Mouse (Mus musculus) forebrain, embryonic 14.5 days (tissue): Measurements from ENCODE around the gene Elf2. TPM values are rescaled to one million over a fixed set of nuclear protein-coding genes. Genes with fewer than 3 reads are reported as not detected.
A peak's percentile ranks its signal among the peaks of the same experiment; 100 is the strongest.

ENCODE experiments used
- ATAC-seq: fragments of 200-750 bp; cut with Nextera tagmentation; 2 replicates; pipeline ENCODE4 v1.8.0; 2017; ENCODE audit warnings: mild to moderate bottlenecking, moderate library complexity
- DNase-seq: peaks from one replicate; pipeline ENCODE4 v3.0.0-alpha.2; 2015; ENCODE audit warnings: low spot score
- H3K27ac ChIP-seq: fragments of 300-500 bp; sonication (generic); 2 replicates; pipeline ENCODE4 v1.5.1; 2014; ENCODE audit warnings: low read depth, mild to moderate bottlenecking, control low read depth, low read length, moderate library complexity
- H3K27me3 ChIP-seq: fragments of 300-500 bp; sonication (generic); replicated peaks from 2 replicates; pipeline ENCODE4 v1.6.1; 2014; ENCODE audit warnings: low read length, control low read depth, mixed read lengths; ENCODE audit not compliant: control insufficient read depth, insufficient read depth
- H3K36me3 ChIP-seq: fragments of 300-500 bp; sonication (generic); 2 replicates; pipeline ENCODE4 v1.6.1; 2014; ENCODE audit warnings: low read length, control low read depth; ENCODE audit not compliant: control insufficient read depth, insufficient read depth
- H3K4me1 ChIP-seq: fragments of 300-500 bp; sonication (generic); 2 replicates; pipeline ENCODE4 v1.6.1; 2014; ENCODE audit warnings: antibody characterized with exemption, low read length, control low read depth; ENCODE audit not compliant: control insufficient read depth, insufficient read depth
- H3K4me2 ChIP-seq: fragments of 300-500 bp; sonication (generic); 2 replicates; pipeline ENCODE4 v1.6.1; 2014; ENCODE audit warnings: mild to moderate bottlenecking, control low read depth, low read length
- H3K4me3 ChIP-seq: fragments of 300-500 bp; sonication (generic); 2 replicates; pipeline ENCODE4 v1.5.1; 2014; ENCODE audit warnings: low read depth, low read length, control low read depth
- H3K9ac ChIP-seq: fragments of 300-500 bp; sonication (generic); 2 replicates; pipeline ENCODE4 v1.6.1; 2014; ENCODE audit warnings: mild to moderate bottlenecking, low read length, control low read depth, moderate library complexity
- H3K9me3 ChIP-seq: fragments of 300-500 bp; sonication (generic); replicated peaks from 2 replicates; pipeline ENCODE4 v1.6.1; 2016; ENCODE audit warnings: low read length, control low read depth, mixed read lengths; ENCODE audit not compliant: control insufficient read depth
- WGBS: fragments of 180-500 bp; shearing (Covaris S2); extraction: QIAGEN DNeasy Blood & Tissue Kit; methylation state at CpG from one replicate; pipeline ENCODE4 v1.1.7; 2014; 5-methylcytosine and 5-hydroxymethylcytosine counted together
- polyA plus RNA-seq: library from polyadenylated mRNA; unstranded; fragments of >200 nt; fragmentation: Nextera tagmentation; extraction: Ambion mirVana; gene quantifications from 2 replicates; pipeline ENCODE4 v1.2.1, GENCODE M21; 2014

The Elf2 gene
- polyA plus RNA-seq, 1 experiment from 2014 or later = 49.9 TPM

GRCm38 (mm10) chr3:51288880-51289821, 51.3 kb downstream of the Elf2 start:
- Histone ChIP-seq H3K27ac (no peak overlapping the region; the same call in 1 of the 2 replicates), H3K36me3 (peaks cover 6% of the 10 kb centered on the region), H3K4me1 (no peaks in the 10 kb centered on the region; the same call in 1 of the 2 replicates), H3K27me3 (no peaks in the 10 kb centered on the region), H3K9me3 (no peaks in the 10 kb centered on the region), H3K4me3 (no peak overlapping the region), H3K9ac (no peak overlapping the region), H3K4me2 (no peak overlapping the region)
- ATAC-seq (peak; percentile 84), DNase-seq (peak; percentile 94)
- 50% methylated on average over 11 of the region's 11 CpGs for WGBS

- DNase-seq (no peak), ATAC-seq (no peak)
- H3K36me3 ChIP-seq = peaks cover 6% of the 10 kb centered on the region
- no peaks in the 10 kb centered on the region for H3K27me3 ChIP-seq
- no peak overlapping the region for H3K27ac ChIP-seq
- no peaks in the 10 kb centered on the region; the same call in 1 of the 2 replicates for H3K4me1 ChIP-seq
- WGBS = 60% methylated on average over 1 of the region's 1 CpGs
- no peak overlapping the region for H3K9ac ChIP-seq
- H3K4me2 ChIP-seq = no peak overlapping the region
- H3K4me3 ChIP-seq = no peak overlapping the region
- H3K9me3 ChIP-seq = no peaks in the 10 kb centered on the region
These were observed 56.1 kb downstream of the Elf2 start for GRCm38 (mm10) chr3:51284375-51284774.

GRCm38 (mm10) chr3:51281727-51282126, 58.7 kb downstream of the Elf2 start:
- Histone ChIP-seq H3K36me3 (peaks cover 6% of the 10 kb centered on the region), H3K4me2 (no peak overlapping the region), H3K9ac (no peak overlapping the region), H3K4me1 (peaks cover 3% of the 10 kb centered on the region; the same call in 1 of the 2 replicates), H3K9me3 (no peaks in the 10 kb centered on the region), H3K27ac (no peak overlapping the region), H3K4me3 (no peak overlapping the region), H3K27me3 (no peaks in the 10 kb centered on the region)
- no peak for DNase-seq
- 95% methylated on average over 4 of the region's 4 CpGs for WGBS
- no peak for ATAC-seq

- WGBS = 82% methylated on average over 4 of the region's 4 CpGs
- no peak overlapping the region for H3K9ac ChIP-seq
- peaks cover 9% of the 10 kb centered on the region; the same call in 1 of the 2 replicates for H3K4me1 ChIP-seq
These were observed 62.0 kb downstream of the Elf2 start for GRCm38 (mm10) chr3:51278433-51278832.

GRCm38 (mm10) chr3:51277201-51278150, 63.0 kb downstream of the Elf2 start:
- Histone ChIP-seq H3K27me3 (no peaks in the 10 kb centered on the region), H3K4me1 (peaks cover 9% of the 10 kb centered on the region; the same call in 1 of the 2 replicates), H3K9ac (peak overlapping the region; percentile 85), H3K4me3 (peak overlapping the region; percentile 90), H3K27ac (peak overlapping the region; percentile 92), H3K4me2 (peak overlapping the region; percentile 63), H3K36me3 (no peaks in the 10 kb centered on the region), H3K9me3 (no peaks in the 10 kb centered on the region)
- peak; percentile 50 for ATAC-seq
- under 1% methylated on average over 75 of the region's 75 CpGs for whole genome bisulfite sequencing
- peak; percentile 85 for DNase-seq

More at GRCm38 (mm10) chr3:51278433-51278832, 62.0 kb downstream of the Elf2 start:
- Histone ChIP-seq H3K4me3 (no peak overlapping the region), H3K4me2 (no peak overlapping the region), H3K27me3 (no peaks in the 10 kb centered on the region), H3K27ac (no peak overlapping the region), H3K9me3 (no peaks in the 10 kb centered on the region), H3K36me3 (no peaks in the 10 kb centered on the region)
- DNase-seq (no peak), ATAC-seq (no peak)

GRCm38 (mm10) chr3:51276421-51277111, 63.9 kb downstream of the Elf2 start:
- H3K36me3 ChIP-seq = no peaks in the 10 kb centered on the region

GRCm38 (mm10) chr3:51275956-51276398, 64.5 kb downstream of the Elf2 start:
- Histone ChIP-seq H3K4me2 (peak overlapping the region; percentile 63), H3K4me3 (peak overlapping the region; percentile 90), H3K27me3 (no peaks in the 10 kb centered on the region), H3K9ac (peak overlapping the region; percentile 85), H3K36me3 (no peaks in the 10 kb centered on the region), H3K9me3 (no peaks in the 10 kb centered on the region), H3K4me1 (peaks cover 9% of the 10 kb centered on the region; the same call in 1 of the 2 replicates), H3K27ac (peak overlapping the region; percentile 92)
- WGBS = under 1% methylated on average over 32 of the region's 33 CpGs
- peak; percentile 99 for DNase-seq
- peak; percentile 99 for ATAC-seq

More at GRCm38 (mm10) chr3:51276421-51277111, 63.9 kb downstream of the Elf2 start:
- WGBS = 2% methylated on average over 63 of the region's 93 CpGs
- peaks cover 9% of the 10 kb centered on the region; the same call in 1 of the 2 replicates for H3K4me1 ChIP-seq
- H3K27me3 ChIP-seq = no peaks in the 10 kb centered on the region
- peak overlapping the region; percentile 92 for H3K27ac ChIP-seq
- peak overlapping the region; percentile 63 for H3K4me2 ChIP-seq
- peak; percentile 36 for DNase-seq
- peak overlapping the region; percentile 85 for H3K9ac ChIP-seq
- peak overlapping the region; percentile 90 for H3K4me3 ChIP-seq
- ATAC-seq = peak; percentile 37
- no peaks in the 10 kb centered on the region for H3K9me3 ChIP-seq
